Mouse (Mus musculus) heart, adult 18-20 months (tissue): ENCODE results near the gene Pappa2. TPM values are rescaled to one million over a fixed set of nuclear protein-coding genes. Genes with fewer than 3 reads are reported as not detected.

Experiments
- DNase-seq, 2 experiments: peaks; one replicate each; pipeline ENCODE4 v3.0.0; 2021 to 2022; ENCODE audit warnings: mixed read lengths in 1 of 2
- total RNA-seq, 2 experiments: library from RNA; stranded (reverse); gene quantifications; 2 replicates each; pipeline ENCODE4 v1.2.3; 2021

Pappa2 gene
- total RNA-seq, 2 experiments from 2014 or later: 0.20 to 0.21 TPM

DNA sequence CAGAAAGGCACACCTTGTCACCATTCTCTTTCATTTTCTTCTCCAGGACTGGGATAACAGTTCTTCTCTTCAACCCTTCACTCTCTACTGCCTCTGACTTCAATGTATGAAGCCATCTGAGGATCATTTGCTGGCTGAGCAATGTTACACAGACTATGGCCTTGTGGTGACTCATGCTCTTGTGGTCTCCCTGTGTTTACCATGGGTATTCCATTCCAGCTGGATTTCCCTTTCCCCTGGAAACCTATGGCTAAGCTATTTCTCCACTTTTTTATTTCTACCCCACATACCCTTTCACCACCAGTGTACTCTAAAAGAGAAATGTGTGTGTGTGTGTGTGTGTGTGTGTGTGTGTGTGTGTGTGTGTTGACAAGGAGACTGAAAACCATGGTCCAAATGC, 83.0 kb downstream of the Pappa2 start:
- DNase-seq: no peak

DNA sequence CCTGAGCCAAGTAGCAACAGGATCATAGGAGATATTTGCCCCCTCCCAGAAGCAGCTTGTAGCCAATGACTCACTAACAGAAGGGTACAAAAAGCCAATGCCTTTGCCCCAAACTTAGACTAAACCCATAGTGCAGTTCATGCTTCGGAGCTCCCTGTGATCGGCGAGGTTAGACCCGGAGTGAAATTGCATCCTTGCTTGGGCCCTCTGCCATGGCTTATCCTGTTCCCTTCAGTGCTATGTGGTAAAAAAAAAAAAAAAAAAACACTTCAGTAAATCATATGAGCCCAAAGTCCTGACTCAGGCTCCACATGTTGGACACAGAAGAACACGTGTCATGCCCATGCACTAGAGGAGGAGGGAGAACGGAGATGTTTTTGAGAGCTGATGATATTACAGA, 85.8 kb downstream of the Pappa2 start:
- DNase-seq: no peak

DNA sequence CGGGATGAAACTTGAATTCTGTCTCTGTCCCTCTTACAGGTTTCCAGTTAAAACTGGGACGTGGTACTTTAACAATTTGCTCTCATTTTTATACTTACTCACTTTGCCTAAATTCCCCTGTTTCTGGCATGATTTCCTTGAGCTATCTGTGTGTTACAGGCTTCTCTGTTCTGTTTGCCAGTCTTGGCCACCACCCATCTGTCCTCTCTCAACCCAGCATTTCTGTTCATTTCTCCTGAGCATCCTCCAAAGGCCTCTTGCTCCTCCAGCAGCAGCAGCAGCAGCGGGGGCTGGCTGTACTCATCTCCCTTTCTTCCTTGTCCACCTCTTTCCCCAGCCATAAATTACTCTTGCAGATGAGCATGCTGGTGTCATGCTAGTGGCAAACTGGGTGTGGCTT, 104.8 kb downstream of the Pappa2 start:
- DNase-seq: no peak

DNA sequence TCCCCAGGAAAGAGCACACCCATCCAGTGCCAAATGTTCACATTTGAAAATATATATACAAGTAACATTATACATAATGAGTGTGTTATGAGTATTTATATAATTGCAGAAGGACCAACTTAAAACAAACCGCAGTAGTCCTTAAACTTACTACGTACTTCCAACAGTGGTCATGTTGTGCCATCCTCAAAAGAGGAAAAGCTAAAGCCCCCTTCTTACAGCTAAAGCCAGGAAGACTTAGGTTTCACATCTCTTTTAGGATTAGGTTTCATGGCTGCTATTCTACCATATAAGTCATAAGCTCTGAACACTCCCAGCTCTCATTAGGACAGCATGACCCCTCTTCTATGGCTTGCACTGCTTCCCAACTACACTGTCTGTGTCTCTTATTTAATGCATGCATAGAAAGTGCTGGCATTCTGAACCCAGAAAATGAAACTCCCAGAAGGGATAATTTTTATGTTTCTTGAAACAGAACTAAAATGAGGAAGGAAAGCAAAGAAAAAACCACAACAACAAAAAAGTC, 105.7 kb downstream of the Pappa2 start:
- no peak for DNase-seq

DNA sequence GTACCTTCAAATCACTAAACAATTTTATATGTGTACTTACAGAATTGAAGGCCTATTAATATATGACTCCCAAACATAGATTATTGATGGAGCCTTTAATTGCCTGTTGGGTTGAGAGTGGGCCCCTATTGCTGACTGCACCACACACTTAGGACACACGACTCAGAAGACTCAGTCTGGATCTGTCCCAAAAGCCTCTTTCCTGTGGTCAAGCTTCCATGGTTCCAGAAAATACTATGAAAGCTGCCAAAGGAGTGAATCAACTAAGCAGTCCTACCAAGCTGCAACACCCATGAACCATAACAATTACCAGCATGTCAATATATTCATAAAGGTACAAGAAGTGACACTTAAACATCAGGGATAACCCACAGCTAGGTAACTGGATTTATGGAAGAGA, 106.7 kb downstream of the Pappa2 start:
- DNase-seq: no peak

DNA sequence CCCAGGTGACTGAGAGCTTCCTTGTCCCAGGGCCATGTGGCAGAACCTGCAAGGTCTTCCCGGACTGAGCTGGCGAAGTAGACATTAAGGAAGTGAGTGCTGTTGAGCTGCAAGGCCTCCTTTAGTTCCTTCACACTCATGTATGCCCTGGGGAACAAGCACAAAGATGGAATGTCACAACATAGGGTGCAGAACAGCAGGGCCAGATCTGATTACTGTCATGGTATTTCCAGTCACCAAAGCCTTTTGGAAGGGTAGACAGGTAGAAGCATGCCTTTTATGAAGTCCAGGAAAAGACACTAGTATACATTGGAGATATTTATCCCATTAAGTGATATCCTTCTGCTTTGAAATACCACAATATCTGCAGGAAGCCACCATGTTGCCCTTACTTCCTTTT, 108.9 kb downstream of the Pappa2 start:
- DNase-seq: no peak

DNA sequence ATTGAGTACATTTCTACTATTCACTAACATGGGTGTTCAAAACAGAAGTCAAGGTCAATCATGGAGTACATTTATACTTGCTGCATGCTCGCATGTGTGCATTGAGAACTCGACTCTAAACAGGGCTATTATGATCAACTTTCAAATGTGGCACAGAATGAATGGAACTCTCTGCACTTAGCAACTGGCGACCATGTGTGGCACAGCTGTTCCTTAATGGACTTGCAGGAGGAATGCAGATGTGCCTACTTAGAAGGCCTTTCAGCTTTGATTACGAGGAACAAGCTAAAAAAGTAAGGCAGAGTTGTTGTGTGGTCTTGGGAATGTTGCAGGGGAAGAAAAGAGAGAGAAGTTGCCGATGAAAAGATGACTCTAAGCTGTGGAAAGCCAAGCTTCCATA, 120.1 kb downstream of the Pappa2 start:
- DNase-seq: no peak

DNA sequence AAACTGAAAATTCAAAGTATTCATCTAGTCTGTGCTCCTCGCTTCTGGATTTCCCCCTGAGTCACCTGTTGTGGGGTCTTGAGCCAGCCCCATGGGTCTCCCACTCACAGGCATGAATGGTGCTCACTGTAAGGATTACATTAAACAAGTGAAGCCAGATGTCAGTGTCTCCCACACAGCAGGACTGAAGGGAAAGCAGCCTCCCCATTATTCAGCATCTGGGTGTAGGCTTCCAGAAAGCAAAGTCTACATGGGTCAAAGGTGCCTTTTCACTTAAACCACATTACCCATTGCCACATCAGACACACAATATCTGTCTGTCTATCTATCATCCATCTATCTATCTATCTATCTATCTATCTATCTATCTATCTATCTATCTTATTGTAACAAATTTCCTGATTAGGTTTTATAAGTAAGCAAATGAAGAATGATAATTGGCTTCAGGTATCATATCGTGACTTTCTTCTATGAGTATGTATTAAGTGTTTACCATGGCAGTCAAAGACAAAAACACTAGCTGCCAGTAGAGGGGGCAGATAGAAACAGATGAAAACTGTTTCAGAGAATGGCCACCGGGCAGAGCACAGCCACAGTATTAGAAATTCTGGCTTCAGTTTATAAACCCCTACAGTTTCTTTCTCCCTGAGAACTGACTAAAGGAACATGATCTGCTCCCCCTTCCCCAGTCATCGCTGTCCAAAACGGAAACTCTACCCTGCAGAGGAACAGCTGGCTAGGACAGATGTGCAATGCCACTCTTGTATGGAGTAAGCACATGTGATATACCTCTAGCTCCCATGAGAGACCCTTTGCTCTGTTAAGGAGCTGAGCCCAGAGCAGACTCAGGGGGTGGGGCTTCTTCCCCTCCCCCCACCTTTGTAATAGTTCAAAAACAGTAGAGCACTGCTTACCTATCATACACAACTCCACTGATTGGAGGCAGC, 126.1 kb downstream of the Pappa2 start:
- DNase-seq: no peak

DNA sequence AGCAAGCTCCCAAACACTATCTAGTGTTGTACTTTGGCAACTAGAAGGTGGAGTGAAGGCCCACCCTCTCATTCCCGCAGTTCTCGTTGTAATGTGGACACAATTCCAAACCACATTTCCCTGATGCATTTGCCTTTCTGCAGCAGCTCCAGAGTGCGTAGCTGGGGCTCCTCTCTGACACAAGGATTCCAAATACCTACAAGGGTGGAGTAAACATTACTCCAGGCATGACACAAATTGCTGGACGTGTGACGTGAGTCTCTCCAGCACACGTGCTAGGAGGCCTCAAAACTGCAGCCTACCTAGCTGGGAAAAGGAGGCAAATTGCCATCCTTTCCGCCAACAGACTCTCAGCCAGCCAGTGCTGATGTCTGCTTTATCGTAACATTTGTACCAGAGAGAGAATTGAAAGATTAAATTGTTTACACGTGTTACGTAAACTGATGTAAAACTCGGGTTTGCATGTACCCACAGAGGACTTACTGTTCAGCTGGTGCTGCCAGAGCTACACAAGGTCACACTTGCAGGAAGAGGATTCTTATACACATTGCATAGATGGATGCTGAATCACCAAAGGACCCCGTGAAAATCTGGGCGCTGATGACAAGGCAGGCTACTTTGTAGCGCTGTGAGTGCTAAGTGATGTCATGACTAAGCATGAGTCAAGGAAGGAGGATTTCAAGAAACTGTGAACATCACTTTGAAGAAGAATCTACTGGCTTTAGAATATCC, 127.3 kb downstream of the Pappa2 start:
- peak; percentile 4 to 36 for DNase-seq

DNA sequence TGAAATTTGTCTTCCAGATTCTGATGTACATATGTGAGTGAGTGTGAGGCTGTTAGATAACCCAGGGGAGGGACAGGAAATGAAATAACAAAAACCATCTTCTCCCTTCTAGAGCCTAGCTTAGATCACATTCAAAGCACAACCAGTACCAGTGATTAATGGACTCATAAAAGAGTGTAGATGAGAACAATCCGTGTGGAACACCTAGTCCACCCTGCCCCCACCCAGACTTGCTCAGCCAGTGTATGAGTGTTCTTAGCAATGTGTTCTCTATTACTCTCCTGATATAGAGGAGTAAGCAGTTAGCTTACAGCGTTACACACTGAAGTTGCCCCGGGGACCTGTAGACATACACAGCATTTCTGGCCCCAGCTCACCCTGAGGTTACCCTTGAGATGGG, 129.8 kb downstream of the Pappa2 start:
- no peak for DNase-seq

DNA sequence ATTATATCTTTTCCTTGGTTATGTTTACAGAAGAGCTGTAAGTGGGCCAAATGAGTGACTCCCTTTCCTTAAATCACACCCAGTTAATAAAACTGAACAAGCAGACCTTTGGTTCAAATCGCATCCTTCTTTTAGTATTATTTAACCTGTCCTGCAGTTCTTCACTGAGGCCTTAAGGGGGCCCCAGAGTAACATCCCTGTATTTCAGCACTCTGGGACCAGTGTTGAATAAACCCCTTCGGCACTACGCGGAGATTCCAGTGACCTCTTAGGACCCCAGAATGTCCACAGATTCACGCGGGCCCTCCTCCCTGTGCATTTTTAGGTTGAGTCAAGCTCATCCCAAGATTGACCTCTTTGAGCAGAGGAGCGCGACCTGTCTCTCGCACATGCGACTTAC, 135.7 kb downstream of the Pappa2 start:
- DNase-seq: peak in 1 of 2 experiments; percentile 12

DNA sequence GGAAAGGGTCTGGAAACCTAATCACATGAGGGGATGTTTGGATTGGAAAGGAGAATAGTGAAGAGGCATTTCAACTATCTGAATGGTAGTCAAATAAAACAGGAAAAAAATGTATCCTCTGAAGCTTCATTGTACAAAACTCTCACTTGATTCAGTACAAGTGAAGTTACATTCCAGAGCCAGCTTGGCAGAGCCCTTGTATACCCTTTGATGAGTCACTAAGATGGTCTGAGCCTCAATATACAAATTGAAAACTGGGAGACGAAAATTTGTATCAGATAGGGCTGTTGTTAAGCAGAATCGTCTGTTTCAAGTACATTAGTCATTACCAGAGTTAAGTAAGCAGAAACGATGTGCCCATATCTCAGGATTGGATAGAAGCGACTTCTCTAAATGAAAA, 143.1 kb downstream of the Pappa2 start:
- no peak for DNase-seq

DNA sequence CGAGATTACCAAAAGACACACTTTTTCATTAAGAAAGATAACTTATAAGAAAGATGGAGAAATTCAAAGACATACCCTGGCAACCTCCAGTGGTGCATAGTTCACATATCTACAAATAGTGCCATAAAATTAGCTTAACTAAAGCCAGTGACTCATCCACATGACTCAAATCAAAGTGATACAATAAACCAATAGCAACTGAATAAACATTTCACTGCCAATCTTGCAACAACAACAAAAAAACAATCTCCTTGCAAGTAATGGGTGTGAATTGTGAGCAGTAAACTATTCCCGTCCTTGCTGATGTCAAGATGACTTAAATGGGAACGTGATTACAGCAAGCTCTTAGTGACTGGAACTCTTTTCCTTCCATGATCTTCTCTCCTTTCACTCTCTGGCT, 150.1 kb downstream of the Pappa2 start:
- DNase-seq: no peak

DNA sequence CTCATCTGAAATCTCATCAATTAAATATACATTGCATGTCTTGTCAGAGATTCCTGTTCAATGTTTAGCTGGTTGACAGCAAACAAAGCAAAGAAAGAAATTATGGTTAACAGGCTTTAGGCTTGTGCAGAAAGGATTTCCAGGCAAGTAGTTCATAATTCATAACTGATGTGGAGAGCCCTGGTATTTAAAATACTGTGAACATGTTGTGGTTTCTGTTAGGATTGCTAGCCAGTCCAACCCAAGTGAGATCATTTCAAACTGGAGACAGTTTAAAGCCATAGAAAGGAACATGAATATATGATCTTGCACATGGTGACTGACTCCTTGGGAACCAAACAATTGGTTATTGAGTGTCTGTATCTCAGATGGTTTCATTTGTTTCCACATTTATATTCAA, 152.4 kb downstream of the Pappa2 start:
- no peak for DNase-seq

DNA sequence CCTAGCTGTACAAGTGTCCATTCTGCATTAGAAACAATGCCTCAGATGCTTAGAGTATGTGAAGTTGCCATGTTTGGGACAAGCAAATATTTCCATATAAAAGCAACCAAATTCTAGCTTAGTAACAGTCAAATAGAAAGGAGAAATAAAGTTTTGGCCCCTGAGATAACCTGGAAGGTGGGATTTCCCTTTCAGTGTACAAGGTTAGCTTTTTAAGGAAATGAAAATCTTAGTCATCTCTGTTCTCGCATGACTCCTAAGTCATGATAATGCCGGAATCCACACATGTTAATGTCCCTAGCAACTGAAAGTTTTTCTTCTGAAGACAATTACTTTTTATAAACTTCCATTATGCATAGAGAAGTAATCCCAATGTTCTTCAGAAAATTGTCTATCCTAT, 160.6 kb downstream of the Pappa2 start:
- DNase-seq: no peak

DNA sequence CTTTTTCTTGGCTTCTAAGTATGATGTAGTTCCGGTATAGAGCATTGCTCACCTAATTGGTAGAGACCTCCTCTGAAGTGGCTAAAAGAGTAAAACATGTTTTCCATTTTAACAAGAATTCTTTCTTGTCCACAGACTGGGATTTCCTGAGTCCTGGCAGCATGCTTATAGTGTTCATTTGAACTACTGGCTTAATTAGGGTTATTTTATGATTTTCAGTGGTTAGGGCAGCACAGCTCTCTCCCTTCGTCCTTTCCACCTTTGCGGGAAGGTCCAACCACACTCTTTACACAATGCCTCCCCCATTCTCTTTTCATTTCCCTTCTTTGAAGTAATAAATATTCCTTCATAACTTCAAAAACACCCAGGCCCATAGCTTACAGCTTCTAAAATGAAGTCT, 163.8 kb downstream of the Pappa2 start:
- no peak for DNase-seq

DNA sequence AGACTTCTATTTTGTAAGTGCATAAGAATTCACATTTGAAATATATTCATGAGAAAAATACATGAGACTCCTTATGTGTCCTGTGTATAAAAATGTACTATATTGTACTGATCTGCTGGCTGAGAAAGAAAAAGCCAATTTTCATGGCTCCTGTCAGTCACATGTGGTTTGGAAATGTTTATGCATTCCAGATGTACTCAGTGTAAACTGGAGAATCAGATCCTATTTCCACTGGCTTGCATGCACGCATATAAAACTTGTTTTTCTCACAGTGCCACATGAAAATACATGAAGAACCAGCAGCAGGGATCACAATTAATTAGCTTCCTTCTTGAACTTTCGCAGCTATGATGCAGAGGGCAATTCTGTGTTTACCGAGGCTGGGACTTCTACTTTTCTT, 168.4 kb downstream of the Pappa2 start:
- DNase-seq: no peak

DNA sequence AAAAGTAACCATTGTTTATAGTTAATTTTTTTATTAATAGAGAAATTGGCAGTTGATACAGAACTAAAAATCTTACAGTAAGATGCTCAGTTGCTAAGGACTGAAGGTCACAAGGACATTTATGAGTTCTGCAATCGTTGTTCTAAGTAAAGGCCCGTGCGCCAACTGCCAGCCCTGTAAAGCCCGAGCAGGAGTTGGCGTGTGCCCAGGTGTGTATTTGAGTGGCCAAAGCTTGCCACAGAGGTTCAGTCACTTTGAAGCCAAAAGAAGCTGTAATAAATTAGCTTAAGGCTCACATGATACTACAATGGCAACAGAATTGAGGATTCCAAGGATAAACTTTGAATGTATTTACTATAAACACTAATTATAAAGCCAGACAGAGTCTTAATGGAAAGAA, 204.8 kb downstream of the Pappa2 start:
- no peak for DNase-seq

DNA sequence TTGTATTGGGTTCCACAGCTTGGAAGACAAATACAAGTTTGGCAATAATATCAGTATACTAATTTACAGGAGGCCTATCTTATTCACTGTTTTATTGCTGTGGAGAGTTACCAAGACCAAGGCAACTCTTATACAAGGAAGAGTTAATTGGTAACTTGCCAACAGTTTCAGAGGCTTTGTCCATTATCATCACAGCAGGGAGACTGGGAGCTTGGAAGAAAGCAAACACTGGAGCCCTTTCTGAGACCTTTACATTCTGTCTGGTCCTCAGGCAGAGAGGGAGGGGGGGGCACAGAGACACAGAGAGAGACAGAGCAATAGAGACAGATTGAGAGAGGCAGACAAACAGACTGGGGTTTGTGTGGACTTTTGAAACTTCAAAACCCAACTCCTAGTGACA, 207.2 kb downstream of the Pappa2 start:
- no peak for DNase-seq

DNA sequence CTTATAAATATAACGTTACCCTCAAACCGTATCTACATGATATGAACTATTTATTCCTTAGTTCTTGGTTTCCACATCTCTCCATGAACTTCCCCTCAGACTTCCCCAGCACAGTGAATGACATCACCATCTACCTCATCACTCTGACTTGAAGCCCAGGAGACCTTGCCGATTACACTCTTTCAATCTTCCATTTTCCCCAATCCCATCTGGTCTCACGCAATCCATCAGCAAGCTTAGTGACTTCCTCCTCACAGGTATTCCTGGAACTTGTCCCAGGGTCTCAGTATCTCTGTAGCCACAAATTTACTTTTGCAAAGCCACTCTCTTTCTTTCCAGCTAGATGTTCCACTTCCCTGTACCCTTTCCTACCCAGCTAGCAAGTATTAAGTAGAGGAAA, 209.5 kb downstream of the Pappa2 start:
- DNase-seq: no peak

DNA sequence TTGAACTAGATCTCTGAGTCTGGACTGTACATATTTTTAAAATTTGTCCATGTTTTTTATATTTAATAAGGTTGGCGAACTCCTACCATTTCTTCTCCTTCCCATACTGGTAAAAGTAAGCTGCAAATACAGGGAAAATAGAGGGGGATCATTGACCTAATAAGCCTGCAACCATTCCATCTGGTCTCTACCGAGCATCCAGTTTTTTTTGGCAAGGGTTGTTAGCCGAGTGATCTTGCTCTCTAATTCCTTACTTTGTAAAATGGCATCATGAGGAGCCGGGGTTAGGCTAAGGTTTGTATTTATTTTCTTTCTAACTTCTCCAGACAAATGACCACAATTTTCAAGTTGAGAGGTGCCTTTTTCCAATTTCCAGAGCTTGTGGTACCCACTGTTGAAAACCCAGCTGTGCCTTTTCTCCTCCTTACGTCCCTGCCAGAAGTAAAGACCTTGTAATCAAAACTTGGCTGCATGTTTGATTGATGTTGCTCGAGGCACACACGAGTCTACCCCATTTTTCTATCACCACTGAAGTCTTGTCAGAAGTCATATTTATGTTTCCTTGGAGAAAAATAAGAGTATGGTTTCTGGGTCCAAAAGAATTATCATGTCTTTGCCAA, 210.1 kb downstream of the Pappa2 start:
- no peak for DNase-seq

DNA sequence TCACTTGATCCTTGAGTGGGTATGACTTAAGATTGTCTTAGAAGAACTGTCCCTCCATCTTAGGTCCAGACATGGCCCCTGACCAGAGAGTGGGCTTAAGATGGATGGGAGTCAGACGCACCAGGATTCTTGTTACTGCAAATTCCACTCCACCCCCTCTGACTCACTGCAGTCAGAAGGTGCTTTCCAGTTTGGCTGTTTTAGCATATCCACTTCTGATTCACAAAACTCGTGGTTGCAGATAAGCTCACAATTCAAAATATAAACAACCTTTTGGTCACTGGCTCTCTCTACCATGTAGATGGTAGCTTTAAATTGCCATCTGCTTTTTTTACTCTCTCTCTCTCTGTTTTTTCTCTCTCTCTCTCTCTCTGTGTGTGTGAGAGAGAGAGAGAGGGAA, 214.4 kb downstream of the Pappa2 start:
- DNase-seq: no peak

DNA sequence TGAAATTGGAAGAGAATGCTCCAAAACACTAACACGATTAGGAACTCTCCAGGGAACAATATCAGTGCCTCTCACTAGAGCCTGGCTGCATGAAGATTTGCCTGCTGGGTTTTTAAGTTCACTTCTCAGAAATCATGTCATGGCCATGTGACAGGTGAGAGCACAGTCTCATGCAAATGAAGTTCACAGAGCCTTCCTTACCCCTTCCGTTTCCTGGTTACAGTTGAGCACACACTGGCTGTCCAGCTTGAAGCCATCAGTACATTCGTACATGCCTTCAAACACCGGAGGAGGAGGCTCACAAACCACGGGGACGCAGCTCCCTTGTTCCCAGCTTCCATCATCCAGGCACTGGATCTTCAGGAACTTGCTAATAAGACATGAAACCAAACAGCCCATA, 215.6 kb downstream of the Pappa2 start:
- peak in 1 of 2 experiments; percentile 9 for DNase-seq
